Mouse (Mus musculus) hindbrain, embryonic 11.5 days (tissue): ENCODE data around the gene Gm47995. TPM values are rescaled to one million over a fixed set of nuclear protein-coding genes. Genes with fewer than 3 reads are reported as not detected.

Experiments used
- ATAC-seq: fragments of 200-750 bp; cut with Nextera tagmentation; 2 replicates; pipeline ENCODE4 v1.8.0; 2017; ENCODE audit warnings: mild to moderate bottlenecking, moderate TSS enrichment, moderate library complexity; ENCODE audit not compliant: low FRiP score
- DNase-seq: peaks from one replicate; pipeline ENCODE4 v3.0.0-alpha.2; 2015; ENCODE audit warnings: low spot score
- H3K27ac ChIP-seq: fragments of 300-500 bp; sonication (generic); 2 replicates; pipeline ENCODE4 v1.5.1; 2014; ENCODE audit warnings: mild to moderate bottlenecking, low read depth, low read length
- H3K27me3 ChIP-seq: fragments of 300-500 bp; sonication (generic); 2 replicates; pipeline ENCODE4 v1.6.1; 2014; ENCODE audit warnings: mild to moderate bottlenecking, low read length, moderate library complexity, mixed read lengths; ENCODE audit not compliant: control insufficient read depth, insufficient read depth
- H3K36me3 ChIP-seq: fragments of 300-500 bp; sonication (generic); 2 replicates; pipeline ENCODE4 v1.6.1; 2014; ENCODE audit warnings: mild to moderate bottlenecking, low read length, moderate library complexity, mixed read lengths; ENCODE audit not compliant: control insufficient read depth, insufficient read depth
- H3K4me1 ChIP-seq: fragments of 300-500 bp; sonication (generic); replicated peaks from 2 replicates; pipeline ENCODE4 v1.6.1; 2014; ENCODE audit warnings: low read length, mixed read lengths; ENCODE audit not compliant: control insufficient read depth, insufficient read depth
- H3K4me2 ChIP-seq: fragments of 300-500 bp; sonication (generic); replicated peaks from 2 replicates; pipeline ENCODE4 v1.6.1; 2014; ENCODE audit warnings: mild to moderate bottlenecking, low read depth, low read length
- H3K4me3 ChIP-seq: fragments of 300-500 bp; sonication (generic); 2 replicates; pipeline ENCODE4 v1.5.1; 2014; ENCODE audit warnings: low read depth, low read length
- H3K9ac ChIP-seq: fragments of 300-500 bp; sonication (generic); 2 replicates; pipeline ENCODE4 v1.6.1; 2014; ENCODE audit warnings: low read depth, low read length
- H3K9me3 ChIP-seq: fragments of 300-500 bp; sonication (generic); 2 replicates; pipeline ENCODE4 v1.6.1; 2016; ENCODE audit warnings: low read length; ENCODE audit not compliant: control insufficient read depth
- WGBS: fragments of 180-500 bp; shearing (Covaris S2); extraction: QIAGEN DNeasy Blood & Tissue Kit; methylation state at CpG from one replicate; pipeline ENCODE4 v1.1.7; 2014; 5-methylcytosine and 5-hydroxymethylcytosine counted together
- polyA plus RNA-seq: library from polyadenylated mRNA; unstranded; fragments of >200 nt; fragmentation: Nextera tagmentation; extraction: Ambion mirVana; gene quantifications from 2 replicates; pipeline ENCODE4 v1.2.1, GENCODE M21; 2014

Gm47995 gene
- polyA plus RNA-seq, 1 experiment from 2014 or later = not detected

DNA sequence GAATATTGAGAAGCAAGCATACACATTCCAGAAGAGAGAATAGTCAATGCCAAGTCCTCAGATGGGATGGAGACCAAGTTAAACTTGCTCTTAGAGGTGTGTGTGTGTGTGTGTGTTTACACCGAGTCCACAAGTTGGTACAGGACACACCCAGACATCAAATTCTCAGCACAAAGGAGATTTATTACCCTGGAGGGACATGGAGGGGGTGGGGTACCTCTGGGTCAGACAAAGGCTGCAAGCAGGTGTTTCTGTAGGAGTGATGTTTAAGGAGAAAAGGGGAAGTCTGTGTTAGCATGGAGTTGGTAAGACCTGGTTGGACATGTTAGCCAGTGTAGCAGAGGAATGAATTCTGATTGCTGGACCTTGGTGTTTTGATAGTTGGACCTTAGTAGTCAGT is 17.7 kb downstream of the Gm47995 start:
- WGBS = 63% methylated on average over 1 of the region's 1 CpGs
- no peaks in the 10 kb centered on the region for H3K9me3 ChIP-seq
- H3K4me2 ChIP-seq = no peak overlapping the region
- no peak for ATAC-seq
- H3K27ac ChIP-seq = no peak overlapping the region
- no peak for DNase-seq
- H3K4me1 ChIP-seq = no peaks in the 10 kb centered on the region
- H3K9ac ChIP-seq = no peak overlapping the region
- no peaks in the 10 kb centered on the region for H3K27me3 ChIP-seq
- H3K36me3 ChIP-seq = no peaks in the 10 kb centered on the region
- H3K4me3 ChIP-seq = no peak overlapping the region

DNA sequence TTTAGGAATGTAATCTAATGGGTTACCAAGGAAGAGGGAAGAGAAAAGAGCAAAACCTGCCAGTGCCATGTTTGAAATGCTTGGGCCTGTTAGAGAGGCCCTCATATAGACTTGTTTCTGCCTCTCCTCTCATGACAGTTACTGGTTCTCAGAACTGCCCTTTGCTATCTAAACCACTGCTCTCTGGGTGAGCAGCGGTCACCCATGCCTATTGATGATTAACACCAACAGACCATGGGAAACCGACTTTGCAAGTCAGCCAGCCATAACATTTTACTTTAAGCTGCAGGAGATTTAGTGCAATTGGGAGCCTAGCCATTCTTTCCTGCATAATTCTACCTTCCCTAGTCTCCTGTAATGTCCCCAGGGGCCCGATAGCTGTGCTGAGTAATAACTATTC is 18.2 kb downstream of the Gm47995 start:
- no peaks in the 10 kb centered on the region for H3K27me3 ChIP-seq
- DNase-seq (no peak), ATAC-seq (no peak)
- no peak overlapping the region for H3K9ac ChIP-seq
- no peaks in the 10 kb centered on the region for H3K4me1 ChIP-seq
- no peak overlapping the region for H3K4me2 ChIP-seq
- no peaks in the 10 kb centered on the region for H3K9me3 ChIP-seq
- H3K27ac ChIP-seq = no peak overlapping the region
- no peak overlapping the region for H3K4me3 ChIP-seq
- WGBS = 74% methylated on average over 3 of the region's 3 CpGs
- H3K36me3 ChIP-seq = no peaks in the 10 kb centered on the region

DNA sequence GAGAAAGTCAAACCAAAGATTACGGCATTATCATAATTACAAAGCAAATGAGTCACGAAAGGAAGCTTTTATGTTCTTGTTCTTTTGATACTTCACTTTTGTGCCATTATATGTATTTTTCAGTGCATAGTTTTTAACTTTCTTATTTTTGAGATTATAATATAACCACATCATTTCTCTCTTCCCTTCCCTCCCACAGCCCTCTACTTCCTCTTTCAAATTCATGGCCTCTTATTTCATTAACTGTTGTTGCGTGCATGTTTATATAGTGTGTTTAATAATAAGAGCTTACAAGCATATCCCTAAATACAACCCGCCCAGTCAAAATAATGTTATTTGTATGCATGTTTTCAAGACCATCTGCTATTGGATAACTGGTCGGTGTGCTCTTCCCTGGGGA is 20.8 kb downstream of the Gm47995 start:
- WGBS = 88% methylated on average over 5 of the region's 5 CpGs
- Histone ChIP-seq H3K9me3 (no peaks in the 10 kb centered on the region), H3K4me3 (no peak overlapping the region), H3K4me2 (no peak overlapping the region), H3K9ac (no peak overlapping the region), H3K27me3 (no peaks in the 10 kb centered on the region), H3K27ac (no peak overlapping the region), H3K4me1 (no peaks in the 10 kb centered on the region), H3K36me3 (no peaks in the 10 kb centered on the region)
- no peak for ATAC-seq
- DNase-seq = no peak

DNA sequence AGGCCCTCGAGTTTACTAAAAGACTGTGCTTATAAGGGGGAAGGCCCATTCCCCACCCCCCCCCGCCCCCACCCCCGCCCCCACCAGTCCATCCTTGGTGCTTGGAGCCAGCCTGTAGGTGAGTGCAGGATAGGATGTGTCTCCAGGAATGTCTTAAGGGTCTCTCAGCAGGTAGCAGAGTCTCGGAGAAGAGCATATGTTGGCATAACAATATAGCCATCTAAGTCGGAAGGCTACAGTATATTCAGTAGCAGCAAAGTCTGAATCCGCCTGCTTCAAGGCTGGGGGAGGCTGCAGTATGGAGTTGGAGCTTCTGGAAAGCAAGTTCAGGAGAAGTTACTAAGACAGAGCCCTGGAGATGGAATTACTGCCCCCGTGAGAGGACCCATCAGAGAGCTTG is 21.9 kb downstream of the Gm47995 start:
- Histone ChIP-seq H3K9ac (no peak overlapping the region), H3K36me3 (no peaks in the 10 kb centered on the region), H3K9me3 (no peaks in the 10 kb centered on the region), H3K4me2 (no peak overlapping the region), H3K27ac (no peak overlapping the region), H3K4me1 (no peaks in the 10 kb centered on the region), H3K4me3 (no peak overlapping the region), H3K27me3 (no peaks in the 10 kb centered on the region)
- ATAC-seq (no peak), DNase-seq (no peak)
- 71% methylated on average over 7 of the region's 7 CpGs for WGBS

DNA sequence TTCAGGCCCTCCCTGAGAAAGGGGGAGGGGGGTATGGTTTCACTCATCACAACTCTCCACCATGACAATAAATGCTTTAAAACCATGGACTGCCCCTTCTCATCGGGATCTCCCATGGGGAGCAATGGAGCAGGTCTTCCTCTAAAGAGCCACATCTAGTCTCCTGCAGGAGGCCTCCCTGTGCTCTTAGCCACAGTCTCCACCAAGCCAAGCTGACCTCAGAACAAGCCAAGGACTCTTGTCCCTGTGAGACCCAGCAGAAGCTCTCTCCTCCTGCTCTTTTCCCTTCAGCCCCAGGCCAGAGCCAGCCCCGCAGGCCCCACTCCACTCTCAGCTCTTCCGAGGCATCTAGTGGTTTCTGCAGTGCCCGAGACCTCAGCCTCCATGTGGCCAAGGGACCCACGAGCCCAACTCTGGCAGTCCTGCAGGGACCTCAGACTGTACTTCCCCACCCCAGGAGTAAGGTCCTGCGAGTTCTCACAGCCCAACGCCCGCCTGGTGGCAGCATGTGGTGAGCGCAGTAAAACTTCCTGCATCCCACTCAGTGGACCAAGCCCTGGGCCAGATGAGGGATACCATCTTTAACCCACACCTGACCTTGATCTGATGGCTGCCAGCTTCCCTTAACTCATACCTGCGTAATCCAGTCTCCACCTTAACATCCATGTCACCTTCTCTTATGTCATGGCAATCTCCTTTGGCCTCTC is 24.5 kb downstream of the Gm47995 start:
- Histone ChIP-seq H3K9ac (no peak overlapping the region), H3K27me3 (no peaks in the 10 kb centered on the region), H3K9me3 (no peaks in the 10 kb centered on the region), H3K4me1 (no peaks in the 10 kb centered on the region), H3K4me3 (no peak overlapping the region), H3K36me3 (no peaks in the 10 kb centered on the region), H3K27ac (no peak overlapping the region), H3K4me2 (no peak overlapping the region)
- ATAC-seq = no peak
- WGBS = 88% methylated on average over 10 of the region's 10 CpGs
- DNase-seq = no peak

DNA sequence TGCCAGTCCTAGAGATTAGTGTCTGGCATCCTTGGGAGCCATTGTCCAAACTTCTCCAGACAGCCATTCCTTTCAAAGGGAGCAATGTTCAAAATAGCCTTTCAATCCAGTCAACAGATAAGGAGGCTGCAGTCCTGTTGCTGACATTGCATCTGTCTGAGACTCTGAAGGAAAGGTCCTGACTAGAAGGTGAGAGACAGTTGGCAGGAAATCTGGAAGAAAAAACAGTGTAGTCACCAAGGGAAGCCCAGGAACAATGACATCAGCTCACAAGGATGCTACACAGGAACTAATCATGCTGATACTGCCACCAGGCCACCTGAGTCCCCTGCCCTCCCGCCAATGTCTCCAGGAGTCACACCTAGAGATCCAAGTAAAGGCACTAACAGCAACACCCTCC is 25.1 kb downstream of the Gm47995 start:
- Histone ChIP-seq H3K9ac (no peak overlapping the region), H3K27ac (no peak overlapping the region), H3K4me2 (no peak overlapping the region), H3K27me3 (no peaks in the 10 kb centered on the region), H3K4me3 (no peak overlapping the region), H3K9me3 (no peaks in the 10 kb centered on the region), H3K36me3 (no peaks in the 10 kb centered on the region), H3K4me1 (no peaks in the 10 kb centered on the region)
- WGBS = 86% methylated on average over 1 of the region's 1 CpGs
- ATAC-seq (no peak), DNase-seq (no peak)

DNA sequence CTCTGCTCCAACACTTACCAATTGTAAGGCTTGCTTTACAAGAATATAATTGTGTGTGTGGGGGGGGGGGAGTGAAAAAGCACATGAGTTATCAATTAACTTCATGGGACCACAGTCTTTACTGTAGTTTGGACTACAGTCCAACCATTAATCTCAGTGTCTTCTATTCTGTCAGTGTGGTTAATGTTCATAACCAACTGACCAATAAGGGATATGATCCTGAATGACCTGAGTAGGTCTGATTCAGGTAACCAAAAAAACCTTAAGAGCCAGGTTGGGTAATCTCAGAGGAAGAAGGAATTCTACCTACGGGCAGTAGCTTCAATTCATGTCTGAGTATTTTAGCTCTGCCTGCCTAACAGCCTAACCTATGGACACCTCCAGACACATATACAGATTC is 26.3 kb downstream of the Gm47995 start:
- no peak overlapping the region for H3K4me3 ChIP-seq
- H3K27me3 ChIP-seq = no peaks in the 10 kb centered on the region
- ATAC-seq = no peak
- 94% methylated on average over 1 of the region's 1 CpGs for WGBS
- no peaks in the 10 kb centered on the region for H3K4me1 ChIP-seq
- no peak overlapping the region for H3K9ac ChIP-seq
- DNase-seq = no peak
- H3K27ac ChIP-seq = no peak overlapping the region
- no peak overlapping the region for H3K4me2 ChIP-seq
- no peaks in the 10 kb centered on the region for H3K36me3 ChIP-seq
- no peaks in the 10 kb centered on the region for H3K9me3 ChIP-seq

DNA sequence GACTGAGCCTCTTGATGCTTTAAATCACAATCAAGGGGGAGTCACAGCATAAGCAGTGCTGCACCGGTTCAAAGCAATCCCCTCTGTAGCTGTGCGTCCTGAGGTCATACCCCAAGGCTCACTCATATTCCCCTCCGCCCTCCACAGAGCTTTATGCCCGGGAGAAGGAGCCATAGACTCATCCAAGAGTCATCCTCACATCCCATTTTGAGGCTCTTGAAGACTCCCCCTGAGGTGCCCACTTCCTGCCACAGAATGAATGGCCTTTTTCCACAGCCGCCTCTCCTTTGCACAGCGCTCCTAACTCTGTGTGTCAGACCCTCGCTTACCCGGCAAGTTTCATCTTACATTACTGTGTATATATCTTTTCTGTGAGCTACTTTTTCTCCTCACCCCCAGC is 29.3 kb downstream of the Gm47995 start:
- Histone ChIP-seq H3K9me3 (no peaks in the 10 kb centered on the region), H3K4me1 (no peaks in the 10 kb centered on the region)
- no peak for DNase-seq

DNA sequence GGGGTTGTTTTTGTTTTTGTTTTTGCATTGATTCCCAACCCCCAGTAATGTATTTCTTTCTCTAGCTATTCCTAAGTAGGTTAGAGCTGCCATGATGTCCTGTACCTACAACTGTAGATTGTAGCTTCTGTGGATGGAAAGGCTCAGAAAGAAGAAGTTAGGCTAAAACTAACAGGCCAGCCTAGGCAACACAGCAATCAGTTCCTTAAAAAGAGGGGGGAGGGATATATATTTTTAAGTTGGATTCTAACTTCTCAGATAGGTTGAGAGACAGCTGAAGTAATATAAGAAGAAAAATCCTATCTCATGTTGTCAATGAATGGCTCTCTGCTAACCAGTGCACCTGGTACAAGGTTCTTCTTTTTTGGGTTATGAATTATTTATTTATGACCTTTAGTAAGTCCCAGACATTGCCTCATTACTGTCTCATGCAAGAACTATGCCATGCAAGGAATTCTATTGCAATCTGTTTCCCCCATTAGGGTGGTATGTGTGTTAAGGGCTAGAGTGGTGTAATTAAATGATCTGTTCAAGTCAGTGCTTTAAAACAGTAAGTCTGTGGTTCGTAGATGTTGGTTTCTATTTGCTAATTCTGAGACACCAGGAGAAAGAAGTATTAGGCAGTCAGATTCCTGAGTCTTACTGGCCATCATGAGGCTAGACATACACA is 30.2 kb downstream of the Gm47995 start:
- no peaks in the 10 kb centered on the region for H3K36me3 ChIP-seq
- ATAC-seq = no peak
- no peak overlapping the region for H3K4me3 ChIP-seq
- H3K4me2 ChIP-seq = no peak overlapping the region
- 80% methylated on average over 1 of the region's 1 CpGs for WGBS
- H3K9me3 ChIP-seq = no peaks in the 10 kb centered on the region
- H3K9ac ChIP-seq = no peak overlapping the region
- H3K27me3 ChIP-seq = no peaks in the 10 kb centered on the region
- H3K4me1 ChIP-seq = no peaks in the 10 kb centered on the region
- no peak for DNase-seq
- no peak overlapping the region for H3K27ac ChIP-seq

More for the DNA sequence above, 29.3 kb downstream of the Gm47995 start:
- no peaks in the 10 kb centered on the region for H3K27me3 ChIP-seq
- no peak overlapping the region for H3K4me3 ChIP-seq
- H3K36me3 ChIP-seq = no peaks in the 10 kb centered on the region
- ATAC-seq = no peak
- WGBS = 81% methylated on average over 8 of the region's 8 CpGs
- H3K4me2 ChIP-seq = no peak overlapping the region
- no peak overlapping the region for H3K27ac ChIP-seq
- H3K9ac ChIP-seq = no peak overlapping the region
